Mouse (Mus musculus): ENCODE results near the gene Creb3l1. TPM values are rescaled to one million over a fixed set of nuclear protein-coding genes. Genes with fewer than 3 reads are reported as not detected.

Creb3l1 gene
- polyA plus RNA-seq, 1 experiment from 2014 or later = 1.1 TPM

DNA sequence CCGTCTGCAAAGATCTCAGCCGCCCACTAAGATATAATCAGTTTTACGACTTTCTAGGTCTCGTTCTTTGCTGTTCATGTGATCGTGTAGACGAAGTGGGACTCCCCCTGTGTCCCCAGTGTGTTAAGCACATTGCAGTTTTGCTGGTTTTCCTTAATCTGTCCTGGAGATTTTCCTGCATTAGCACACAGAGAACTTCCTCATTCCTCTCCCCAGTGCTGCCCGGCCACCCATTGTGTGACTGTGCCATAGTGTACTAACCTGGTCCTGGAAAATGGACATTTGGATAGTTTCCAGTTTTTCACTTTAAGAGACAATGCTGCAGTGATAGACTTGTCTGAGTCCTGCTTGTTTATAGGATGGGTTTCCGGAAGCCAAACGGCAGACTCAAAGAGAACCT lies 10.0 kb upstream of the Creb3l1 start:
- no peaks in the 10 kb centered on the region for H3K9me3 ChIP-seq (replicated peaks)
- no peak overlapping the region for H3K4me3 ChIP-seq (replicated peaks)
- H3K27me3 ChIP-seq = peaks cover 3% of the 10 kb centered on the region; the same call in 1 of the 2 replicates
- H3K4me2 ChIP-seq = no peak overlapping the region
- no peak for ATAC-seq (ENCODE audit: insufficient read depth)
- no peak overlapping the region for H3K9ac ChIP-seq
- H3K4me1 ChIP-seq (replicated peaks) = no peaks in the 10 kb centered on the region
- H3K36me3 ChIP-seq (replicated peaks) = no peaks in the 10 kb centered on the region
- WGBS (ENCODE audit: insufficient replicate concordance) = 53% methylated on average over 9 of the region's 9 CpGs
- H3K27ac ChIP-seq (replicated peaks) = no peak overlapping the region

DNA sequence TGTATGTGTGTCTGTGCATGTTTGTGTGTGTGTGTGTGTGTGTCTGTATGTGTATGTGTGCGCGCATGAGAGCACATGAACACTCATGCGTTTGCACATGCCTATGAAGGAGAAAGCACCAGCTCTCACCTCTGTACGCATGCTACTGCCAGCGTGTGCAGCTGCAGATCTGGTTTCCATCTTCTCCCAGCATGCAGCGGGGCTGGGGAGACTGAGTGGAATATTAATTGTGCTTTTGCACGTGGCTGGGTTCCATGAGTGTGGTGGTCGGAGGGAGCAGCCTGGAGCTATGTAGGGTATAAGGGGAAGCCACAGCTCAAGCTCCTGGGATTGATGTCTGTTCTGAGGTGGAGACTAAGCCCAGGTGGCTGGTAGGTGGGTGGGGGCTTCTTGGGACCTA lies 6.3 kb upstream of the Creb3l1 start:
- Histone ChIP-seq H3K4me1 (replicated peaks) (no peaks in the 10 kb centered on the region), H3K36me3 (replicated peaks) (no peaks in the 10 kb centered on the region), H3K27ac (replicated peaks) (no peak overlapping the region), H3K9ac (no peak overlapping the region), H3K4me2 (no peak overlapping the region), H3K9me3 (replicated peaks) (no peaks in the 10 kb centered on the region), H3K27me3 (peaks cover 13% of the 10 kb centered on the region; the same call in 1 of the 2 replicates), H3K4me3 (replicated peaks) (no peak overlapping the region)
- 66% methylated on average over 8 of the region's 8 CpGs for WGBS (ENCODE audit: insufficient replicate concordance)
- ATAC-seq (ENCODE audit: insufficient read depth) = no peak

DNA sequence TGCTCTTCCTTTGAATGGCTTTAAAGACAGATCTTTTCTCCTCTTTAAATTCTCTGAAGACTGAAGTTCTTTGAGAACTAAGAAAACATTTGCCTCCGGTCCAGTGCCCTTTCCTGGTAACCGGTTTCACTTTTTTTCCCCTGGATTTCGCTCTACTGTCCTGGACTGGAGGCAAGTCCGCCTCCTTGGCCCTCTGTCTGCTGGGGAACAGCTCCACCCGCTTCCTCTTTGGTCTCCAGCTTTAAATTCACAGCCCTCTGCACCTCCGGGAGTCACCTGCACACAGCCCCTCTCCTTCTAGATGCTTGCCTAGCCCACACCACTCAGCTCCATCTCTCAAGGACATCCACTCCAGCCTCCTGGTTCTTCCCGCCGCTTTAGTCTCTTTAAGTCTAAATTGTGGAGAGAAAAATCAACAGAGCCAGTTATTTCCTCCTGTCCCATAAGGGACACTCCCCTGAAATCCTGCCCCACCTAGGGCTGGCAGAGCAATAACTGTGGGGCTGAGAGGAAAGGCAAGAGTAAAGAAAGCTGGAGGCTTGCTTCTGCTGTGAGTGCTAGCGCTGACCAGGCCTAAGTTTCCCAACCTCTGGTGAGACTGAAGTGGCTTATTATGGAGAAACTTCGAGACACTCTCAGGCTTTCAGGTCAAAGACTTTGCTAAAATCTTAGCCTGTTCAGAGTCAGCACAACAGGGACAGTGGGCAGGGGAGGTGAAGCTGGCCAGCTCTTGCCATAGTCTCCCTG lies 5.3 kb upstream of the Creb3l1 start:
- H3K36me3 ChIP-seq (replicated peaks) = no peaks in the 10 kb centered on the region
- 63% methylated on average over 10 of the region's 10 CpGs for WGBS (ENCODE audit: insufficient replicate concordance)
- no peak for ATAC-seq (ENCODE audit: insufficient read depth)
- peaks cover under 1% of the 10 kb centered on the region; the same call in 1 of the 2 replicates for H3K4me1 ChIP-seq (replicated peaks)
- H3K4me2 ChIP-seq = no peak overlapping the region
- peaks cover 17% of the 10 kb centered on the region; the same call in 1 of the 2 replicates for H3K27me3 ChIP-seq
- H3K9me3 ChIP-seq (replicated peaks) = no peaks in the 10 kb centered on the region
- no peak overlapping the region for H3K9ac ChIP-seq
- H3K27ac ChIP-seq (replicated peaks) = no peak overlapping the region
- H3K4me3 ChIP-seq (replicated peaks) = no peak overlapping the region

DNA sequence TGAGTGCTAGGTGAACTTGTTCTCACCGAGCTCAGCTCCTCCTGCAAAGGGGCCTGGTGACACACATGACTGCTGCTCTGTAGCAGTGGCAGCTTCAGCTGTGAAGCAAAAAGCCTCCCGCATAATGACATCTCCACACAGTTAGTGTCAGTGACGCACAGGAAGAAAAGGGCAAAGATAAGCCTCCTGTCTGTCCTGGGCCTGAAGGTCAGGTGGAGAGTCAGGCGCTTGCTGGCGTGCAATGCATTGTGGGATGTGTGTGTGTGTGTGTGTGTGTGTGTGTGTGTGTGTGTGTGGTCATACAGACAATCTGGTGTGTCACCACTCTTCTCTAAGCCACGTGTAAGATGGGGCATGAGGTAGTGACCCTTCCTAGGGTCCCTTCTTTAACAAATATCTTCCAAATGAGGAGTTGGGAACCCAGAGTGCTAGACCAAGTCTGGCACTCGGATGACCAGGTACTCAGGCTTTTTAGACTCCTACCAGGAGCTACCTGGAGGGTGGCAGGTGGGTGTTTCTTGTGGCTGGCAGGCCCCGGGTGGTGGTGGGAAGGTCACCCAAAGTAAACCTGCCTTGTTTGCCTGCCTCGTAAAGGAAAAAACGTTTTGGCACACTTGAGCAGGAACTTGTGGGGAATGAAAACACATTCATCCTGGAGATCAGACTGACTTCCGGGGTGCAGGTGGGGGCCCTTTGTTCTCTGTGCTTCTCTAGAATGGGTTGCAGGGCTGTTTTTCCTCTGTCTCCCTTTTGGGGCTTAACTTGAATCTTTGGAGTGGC lies 3.7 kb upstream of the Creb3l1 start:
- Histone ChIP-seq H3K4me3 (replicated peaks) (no peak overlapping the region), H3K9ac (no peak overlapping the region), H3K9me3 (replicated peaks) (no peaks in the 10 kb centered on the region), H3K27me3 (peaks cover 32% of the 10 kb centered on the region), H3K27ac (replicated peaks) (no peak overlapping the region), H3K4me1 (replicated peaks) (peaks cover 9% of the 10 kb centered on the region), H3K4me2 (no peak overlapping the region), H3K36me3 (replicated peaks) (no peaks in the 10 kb centered on the region)
- 24% methylated on average over 11 of the region's 11 CpGs for WGBS (ENCODE audit: insufficient replicate concordance)
- ATAC-seq (ENCODE audit: insufficient read depth) = no peak

DNA sequence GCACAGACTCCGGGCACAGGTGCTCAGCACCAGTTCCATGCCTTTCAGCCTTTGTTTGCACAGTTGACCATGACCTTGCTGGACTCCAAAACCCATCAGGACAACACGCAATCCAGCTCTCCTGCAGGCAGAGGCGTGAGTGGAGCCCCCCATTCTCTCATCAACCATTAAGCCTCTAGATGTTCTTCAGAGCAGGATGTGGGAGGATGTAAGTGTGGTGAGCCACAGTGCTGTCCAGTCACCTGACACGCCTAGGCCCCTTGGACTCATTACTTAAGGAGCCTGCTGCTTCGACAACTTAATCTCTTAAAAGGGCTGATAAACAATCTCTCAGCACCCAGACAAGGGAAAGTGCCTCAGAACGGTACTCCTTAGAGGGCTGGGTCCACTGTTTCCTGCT lies 1.7 kb upstream of the Creb3l1 start:
- H3K27ac ChIP-seq (replicated peaks) = no peak overlapping the region

DNA sequence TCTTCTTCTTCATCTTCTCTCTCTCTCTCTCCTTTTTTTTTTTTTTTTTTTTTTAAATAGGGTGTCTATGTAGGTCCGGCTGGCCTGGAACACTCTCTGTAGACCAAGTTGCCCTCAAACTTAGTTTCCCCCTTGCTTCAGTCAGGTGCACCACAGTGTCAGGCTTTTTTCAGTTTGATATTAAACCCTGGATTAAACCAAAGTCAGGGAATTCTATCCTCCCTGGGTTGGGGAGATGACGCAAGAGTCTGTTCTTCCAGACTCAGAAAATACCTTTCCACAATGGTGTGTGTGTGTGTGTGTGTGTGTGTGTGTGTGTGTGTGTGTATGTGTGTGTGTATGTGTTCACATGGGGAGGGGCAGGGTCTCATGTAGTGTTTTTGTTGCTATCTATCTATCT lies 900 bp upstream of the Creb3l1 start:
- no peak overlapping the region for H3K4me2 ChIP-seq
- no peaks in the 10 kb centered on the region for H3K36me3 ChIP-seq (replicated peaks)
- no peaks in the 10 kb centered on the region for H3K9me3 ChIP-seq (replicated peaks)
- peaks cover 53% of the 10 kb centered on the region for H3K27me3 ChIP-seq
- H3K4me3 ChIP-seq (replicated peaks) = no peak overlapping the region
- no peak overlapping the region for H3K9ac ChIP-seq
- peaks cover 13% of the 10 kb centered on the region for H3K4me1 ChIP-seq (replicated peaks)
- 62% methylated on average over 2 of the region's 2 CpGs for WGBS (ENCODE audit: insufficient replicate concordance)
- no peak for ATAC-seq (ENCODE audit: insufficient read depth)
- no peak overlapping the region for H3K27ac ChIP-seq (replicated peaks)

More for the DNA sequence above, 1.7 kb upstream of the Creb3l1 start:
- Histone ChIP-seq H3K4me3 (replicated peaks) (no peak overlapping the region), H3K9ac (no peak overlapping the region), H3K4me1 (replicated peaks) (peaks cover 9% of the 10 kb centered on the region), H3K9me3 (replicated peaks) (no peaks in the 10 kb centered on the region), H3K27me3 (peaks cover 53% of the 10 kb centered on the region), H3K36me3 (replicated peaks) (no peaks in the 10 kb centered on the region), H3K4me2 (no peak overlapping the region)
- 37% methylated on average over 6 of the region's 6 CpGs for WGBS (ENCODE audit: insufficient replicate concordance)
- no peak for ATAC-seq (ENCODE audit: insufficient read depth)

DNA sequence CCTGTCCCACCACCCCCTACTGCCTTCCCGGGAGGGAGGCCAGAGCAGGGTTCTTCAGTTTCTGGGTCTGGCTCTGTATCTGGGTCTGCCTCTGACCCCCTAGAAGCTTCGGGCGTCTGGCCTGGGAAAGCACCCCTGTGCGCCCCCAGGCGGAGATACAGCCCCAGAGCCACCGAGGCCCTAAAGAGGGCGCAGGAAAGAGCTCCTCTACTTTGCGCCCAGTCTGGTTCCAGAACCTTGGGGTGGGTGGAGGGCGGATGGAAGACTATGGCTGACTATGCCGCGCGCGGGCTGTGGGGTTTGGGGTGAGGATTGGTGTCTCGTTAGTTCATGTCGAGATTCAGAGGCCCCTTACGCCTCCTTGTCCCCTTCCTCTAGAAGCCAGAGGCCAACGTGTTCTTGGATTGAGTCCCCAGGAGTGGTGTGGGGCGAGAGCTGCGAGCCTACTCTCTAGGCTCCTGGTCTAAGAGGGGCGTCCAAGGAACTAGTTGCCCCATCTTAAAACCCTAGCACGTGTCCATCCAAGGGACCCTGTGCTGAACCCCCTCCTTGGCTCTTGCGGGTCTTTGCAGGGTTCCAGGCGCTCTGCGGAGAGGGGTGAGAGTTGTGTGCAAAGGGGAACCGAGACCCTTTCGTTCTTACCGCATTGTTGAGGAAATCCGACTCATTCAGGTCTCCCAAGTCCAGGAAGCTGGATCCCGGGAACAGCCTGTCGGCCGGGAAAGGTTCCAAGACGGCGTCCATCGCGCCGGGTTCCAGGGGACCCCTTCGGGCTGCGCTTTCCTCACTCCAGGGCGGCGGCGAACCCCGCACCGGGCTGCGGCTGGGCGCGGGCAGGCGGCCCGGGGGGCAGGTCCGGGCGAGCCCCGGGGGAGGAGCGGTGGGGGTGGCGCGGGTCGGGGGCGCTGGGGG lies 684 bp downstream of the Creb3l1 start:
- no peak for ATAC-seq (ENCODE audit: insufficient read depth)
- H3K4me2 ChIP-seq = peak overlapping the region; percentile 78
- no peak overlapping the region for H3K27ac ChIP-seq (replicated peaks)
- H3K27me3 ChIP-seq = peaks cover 59% of the 10 kb centered on the region
- H3K36me3 ChIP-seq (replicated peaks) = no peaks in the 10 kb centered on the region
- peak overlapping the region; percentile 8; the same call in 1 of the 2 replicates for H3K9ac ChIP-seq
- no peaks in the 10 kb centered on the region for H3K9me3 ChIP-seq (replicated peaks)
- 3% methylated on average over 56 of the region's 56 CpGs for WGBS (ENCODE audit: insufficient replicate concordance)
- peak overlapping the region; percentile 56 for H3K4me3 ChIP-seq (replicated peaks)
- H3K4me1 ChIP-seq (replicated peaks) = peaks cover 13% of the 10 kb centered on the region

DNA sequence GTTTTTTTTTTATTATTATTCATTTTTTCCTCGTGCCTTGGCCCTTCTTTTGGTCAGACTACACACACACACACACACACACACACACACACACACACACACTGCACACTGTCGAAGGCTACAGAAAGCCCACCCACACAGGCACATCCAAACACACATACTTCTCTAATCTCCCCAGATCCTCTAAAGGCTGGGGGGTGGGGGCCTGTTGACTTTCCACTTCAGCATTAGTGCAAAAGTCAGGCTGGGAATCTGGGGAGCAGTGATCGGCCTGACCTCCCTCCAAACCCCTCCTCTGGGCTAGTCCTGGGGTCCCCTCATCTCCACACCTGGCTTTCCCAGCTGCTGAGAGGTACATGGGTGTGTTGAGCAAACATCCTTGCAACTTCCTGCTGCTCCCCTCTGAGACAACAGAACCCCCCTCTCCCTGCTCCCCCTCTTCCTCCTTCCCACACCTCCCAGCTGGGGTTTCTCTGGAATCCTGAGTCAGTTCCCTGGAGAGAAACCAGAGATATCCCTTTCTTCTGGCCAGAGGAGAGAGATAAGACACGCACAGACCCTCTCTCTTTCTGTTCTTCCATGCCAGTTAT lies 3.5 kb downstream of the Creb3l1 start:
- H3K4me1 ChIP-seq (replicated peaks) = peaks cover 13% of the 10 kb centered on the region
- H3K4me2 ChIP-seq = no peak overlapping the region
- H3K27ac ChIP-seq (replicated peaks) = no peak overlapping the region
- H3K36me3 ChIP-seq (replicated peaks) = no peaks in the 10 kb centered on the region
- H3K9me3 ChIP-seq (replicated peaks) = no peaks in the 10 kb centered on the region
- peaks cover 59% of the 10 kb centered on the region for H3K27me3 ChIP-seq
- no peak overlapping the region for H3K4me3 ChIP-seq (replicated peaks)
- 28% methylated on average over 4 of the region's 4 CpGs for WGBS (ENCODE audit: insufficient replicate concordance)
- no peak for ATAC-seq (ENCODE audit: insufficient read depth)
- no peak overlapping the region for H3K9ac ChIP-seq

DNA sequence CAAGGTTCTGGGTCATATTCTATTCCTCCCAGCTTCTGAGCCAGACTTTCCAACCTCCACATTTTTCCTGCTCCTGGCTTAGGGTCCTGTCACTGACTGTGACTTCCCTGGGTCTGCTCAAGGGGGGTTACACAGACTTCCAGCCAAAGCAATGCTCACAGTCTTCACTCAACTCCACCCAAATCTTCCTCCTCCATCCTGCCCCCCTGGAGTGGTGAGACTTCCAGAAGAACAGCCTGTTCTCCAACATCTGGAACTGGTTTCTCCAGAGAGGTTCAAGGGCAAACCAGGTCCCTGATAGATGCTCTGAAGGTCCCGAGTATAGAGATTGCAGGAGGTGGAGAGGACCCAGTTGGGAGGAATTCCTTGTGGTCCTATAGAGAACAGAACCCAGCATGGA lies 6.9 kb downstream of the Creb3l1 start:
- ATAC-seq (ENCODE audit: insufficient read depth) = no peak
- Histone ChIP-seq H3K4me2 (no peak overlapping the region), H3K27ac (replicated peaks) (no peak overlapping the region), H3K9me3 (replicated peaks) (no peaks in the 10 kb centered on the region), H3K4me1 (replicated peaks) (peaks cover 15% of the 10 kb centered on the region; the same call in 1 of the 2 replicates), H3K4me3 (replicated peaks) (no peak overlapping the region), H3K9ac (no peak overlapping the region), H3K27me3 (peaks cover 35% of the 10 kb centered on the region), H3K36me3 (replicated peaks) (no peaks in the 10 kb centered on the region)
- 56% methylated on average over 1 of the region's 1 CpGs for WGBS (ENCODE audit: insufficient replicate concordance)

DNA sequence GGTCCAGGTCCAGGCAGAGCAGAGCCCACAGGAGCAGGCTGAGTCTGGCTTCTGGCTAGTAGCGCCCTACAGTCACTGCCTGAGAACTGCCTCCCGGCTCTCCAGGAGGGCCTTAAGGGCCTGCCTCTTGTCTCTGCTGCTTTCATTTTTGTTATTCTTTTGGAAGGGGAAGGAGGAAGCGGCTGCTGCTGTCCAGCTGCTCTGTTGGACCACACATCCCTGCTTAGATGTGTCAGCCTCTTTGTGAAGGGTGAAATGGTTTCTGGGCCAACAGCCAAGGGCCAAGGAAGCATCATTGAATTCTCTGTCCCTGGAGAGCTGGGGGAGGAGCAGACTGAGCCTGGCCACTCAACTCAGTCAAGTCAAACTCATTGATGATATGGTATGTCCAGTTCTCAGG lies 7.3 kb downstream of the Creb3l1 start:
- no peak for ATAC-seq (ENCODE audit: insufficient read depth)
- peaks cover 30% of the 10 kb centered on the region for H3K27me3 ChIP-seq
- no peaks in the 10 kb centered on the region for H3K36me3 ChIP-seq (replicated peaks)
- H3K9ac ChIP-seq = no peak overlapping the region
- H3K27ac ChIP-seq (replicated peaks) = no peak overlapping the region
- WGBS (ENCODE audit: insufficient replicate concordance) = 57% methylated on average over 3 of the region's 3 CpGs
- no peak overlapping the region for H3K4me2 ChIP-seq
- H3K9me3 ChIP-seq (replicated peaks) = no peaks in the 10 kb centered on the region
- no peak overlapping the region for H3K4me3 ChIP-seq (replicated peaks)
- peaks cover 17% of the 10 kb centered on the region; the same call in 1 of the 2 replicates for H3K4me1 ChIP-seq (replicated peaks)
